Mouse (Mus musculus): Measurements from ENCODE around the gene Nsf.
A peak's percentile ranks its signal among the peaks of the same experiment; 100 is the strongest.

Gene Nsf

DNA sequence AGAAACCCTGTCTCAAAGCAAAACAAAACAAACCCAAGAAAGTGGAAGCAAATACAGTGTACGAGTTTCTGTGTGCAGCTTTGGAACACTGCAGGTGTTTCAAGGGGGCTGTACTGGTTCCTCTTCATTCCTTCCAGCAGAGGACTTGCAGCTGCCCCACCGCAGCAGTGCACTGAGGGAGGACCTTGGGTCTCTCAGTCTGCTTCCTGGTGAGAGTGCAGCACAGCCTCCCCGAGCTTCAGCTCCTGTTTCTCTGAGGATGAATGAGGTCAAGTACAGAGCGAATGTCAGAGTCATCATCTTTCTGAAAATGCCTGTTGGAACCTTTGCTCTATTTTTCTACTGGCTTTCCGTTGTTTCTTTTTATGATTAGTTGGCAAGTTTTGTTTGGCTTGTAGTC is 12.5 kb downstream of the Nsf start:
- DNase-seq (ENCODE audit: low read depth): no peak

DNA sequence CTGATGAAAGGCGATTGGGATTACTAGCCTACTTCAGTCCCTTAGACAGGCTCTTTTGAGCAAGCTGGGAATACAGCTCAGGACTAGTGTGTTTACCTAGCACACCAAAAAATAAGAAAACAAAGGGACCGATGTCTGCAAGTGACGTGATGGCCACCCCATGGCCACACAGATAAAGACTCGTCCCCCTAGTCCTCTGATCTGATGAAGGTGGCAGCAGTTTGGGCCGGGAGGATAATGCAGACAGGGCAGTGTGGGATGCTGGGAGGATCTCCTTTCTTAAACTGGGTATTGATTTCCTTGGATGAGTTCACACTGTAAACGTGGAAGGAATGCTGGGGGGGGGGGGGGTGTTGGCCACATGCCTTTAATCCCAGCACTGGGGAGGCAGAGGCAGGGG is 13.0 kb downstream of the Nsf start:
- DNase-seq (ENCODE audit: low read depth): no peak

DNA sequence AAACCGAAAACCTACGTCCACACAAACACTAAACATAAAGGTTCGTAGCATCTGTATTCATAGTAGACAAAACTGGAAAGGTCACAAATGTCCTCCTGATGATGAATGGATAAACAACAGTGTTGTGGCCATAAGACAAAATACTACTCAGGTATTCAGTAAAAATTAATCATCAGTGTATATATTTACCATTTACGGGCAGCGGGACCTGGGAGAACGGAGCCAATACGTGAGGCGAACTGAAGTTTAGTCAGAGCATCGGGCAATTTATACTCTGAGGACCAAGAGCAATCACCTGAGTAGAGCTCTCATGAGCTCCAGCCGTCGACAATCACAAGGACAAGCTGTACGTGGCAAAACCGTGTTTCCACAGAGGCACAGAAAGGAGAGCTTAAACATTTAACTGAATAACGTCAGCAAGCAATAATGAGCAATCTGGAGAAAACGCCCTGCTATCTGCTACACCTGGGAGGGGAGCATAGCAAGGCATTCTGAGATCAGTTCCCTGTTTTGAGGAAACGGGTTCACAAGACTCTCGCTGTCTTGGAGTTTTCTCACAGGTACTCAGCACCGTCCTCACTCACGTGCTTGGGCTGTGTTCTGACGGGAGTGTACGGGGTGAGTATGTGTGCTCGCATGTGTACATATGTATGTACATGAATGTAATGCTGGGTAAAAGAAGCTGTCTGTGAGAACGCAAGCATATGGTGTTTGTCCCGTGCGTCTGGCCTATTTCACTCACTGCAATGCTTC is 15.7 kb downstream of the Nsf start:
- no peak for DNase-seq (ENCODE audit: low read depth)

DNA sequence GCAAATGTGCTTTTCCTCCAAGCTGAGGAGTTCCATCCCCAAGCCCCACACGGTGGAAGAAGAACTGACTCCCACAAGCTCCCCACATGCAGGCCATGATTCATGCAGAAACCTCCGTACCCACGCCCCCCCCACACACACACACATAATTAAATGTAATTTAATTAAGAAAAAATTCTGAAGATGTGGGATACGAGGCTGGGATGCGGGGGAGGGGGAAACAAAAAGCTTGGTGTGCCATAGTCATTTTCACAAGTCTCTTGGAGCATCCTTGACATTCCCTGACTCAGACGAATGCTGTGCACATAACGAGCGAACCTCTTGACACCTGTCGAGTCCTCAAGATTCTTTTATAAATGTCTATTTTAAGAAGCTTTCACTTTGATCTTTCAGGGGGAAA is 16.4 kb downstream of the Nsf start:
- DNase-seq (ENCODE audit: low read depth): no peak

DNA sequence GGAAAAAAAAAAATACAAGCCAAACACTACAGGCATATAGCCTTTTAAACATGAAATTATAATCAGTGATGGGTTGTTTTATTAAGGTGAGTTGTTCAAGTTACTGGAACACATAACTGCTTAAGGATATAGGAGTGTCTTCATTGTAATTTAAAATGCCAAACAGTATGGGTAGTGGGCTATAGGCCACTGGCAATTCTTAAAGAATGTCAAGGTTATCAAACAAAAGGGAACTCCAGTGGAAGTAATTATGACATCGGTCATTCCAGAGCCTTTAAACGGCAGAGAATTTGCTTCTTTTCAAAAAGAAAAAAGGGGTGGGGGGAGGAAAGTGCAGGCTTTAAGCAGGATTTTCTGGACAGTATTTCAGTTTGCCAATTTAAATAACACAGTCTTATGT is 18.1 kb downstream of the Nsf start:
- DNase-seq (ENCODE audit: low read depth): no peak

DNA sequence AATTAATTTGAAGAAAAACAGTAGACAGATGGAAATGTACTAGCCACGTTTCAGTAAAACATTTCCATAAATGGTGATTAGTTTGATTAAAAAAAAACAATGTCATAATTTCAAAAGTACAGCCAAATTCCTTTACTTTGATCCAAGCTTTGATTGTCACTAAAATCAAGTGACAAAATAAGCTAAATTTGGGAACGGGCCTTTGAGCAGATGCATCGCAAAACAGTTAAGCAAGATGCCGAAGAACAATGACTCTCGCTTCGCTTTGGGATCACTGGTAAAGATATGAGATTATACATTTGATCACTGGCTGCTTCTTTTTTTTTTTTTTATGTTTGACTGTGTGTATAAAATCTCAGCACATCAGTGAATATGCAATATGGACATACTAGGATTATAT is 20.0 kb downstream of the Nsf start:
- no peak for DNase-seq (ENCODE audit: low read depth)

DNA sequence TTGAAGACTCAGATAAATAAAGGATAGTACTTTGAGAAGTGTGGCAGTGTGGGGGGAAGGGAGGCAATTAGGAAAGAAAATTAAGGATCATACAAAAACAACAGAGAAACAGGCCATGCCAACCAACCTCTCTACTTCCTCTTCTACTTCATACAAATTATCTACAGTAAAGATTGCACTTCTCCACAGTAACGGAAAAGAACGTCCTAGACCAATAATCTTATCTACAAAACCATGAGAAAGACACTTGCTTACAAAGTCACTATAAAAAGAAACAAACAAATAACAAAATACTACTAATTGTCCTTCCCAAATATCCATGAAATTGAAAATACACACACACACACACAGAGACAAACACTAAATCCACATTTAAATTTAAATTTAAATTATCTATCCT is 29.9 kb downstream of the Nsf start:
- DNase-seq (ENCODE audit: low read depth): no peak

DNA sequence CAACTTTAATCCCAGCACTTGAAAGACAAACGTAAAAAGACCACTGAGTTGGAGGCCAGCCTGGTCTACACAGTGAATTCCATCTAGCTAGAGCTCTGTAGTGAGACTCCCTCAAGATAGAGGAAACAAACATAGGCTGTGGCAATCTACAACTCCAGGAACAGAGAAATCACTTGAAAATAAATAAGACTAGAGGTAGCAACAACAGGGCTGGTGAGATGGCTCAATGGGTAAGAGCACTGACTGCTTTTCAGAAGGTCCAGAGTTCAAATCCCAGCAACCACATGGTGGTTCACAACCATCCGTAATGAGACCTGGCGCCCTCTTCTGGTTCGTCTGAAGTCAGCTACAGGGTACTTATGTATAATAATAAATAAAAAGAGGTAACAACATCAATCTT is 30.6 kb downstream of the Nsf start:
- DNase-seq (ENCODE audit: low read depth): no peak

DNA sequence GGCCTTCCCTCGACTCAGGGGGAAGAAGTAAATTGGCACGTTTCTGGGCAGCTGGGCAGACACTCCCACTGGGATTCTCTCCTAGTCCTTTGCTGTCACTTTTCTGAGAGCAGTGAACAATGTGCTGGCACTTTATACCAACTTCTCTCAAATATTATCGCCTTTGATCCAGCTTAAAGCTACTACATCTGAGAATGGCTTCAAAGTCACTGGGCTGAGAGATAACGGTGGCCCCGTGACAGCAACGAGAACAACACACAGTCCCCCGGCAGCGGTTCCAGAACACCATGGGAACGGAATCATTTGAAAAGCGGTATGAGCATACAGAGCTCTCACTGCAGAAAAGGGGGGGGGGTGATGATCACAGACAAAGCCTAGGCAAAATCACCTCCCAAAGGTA is 31.0 kb downstream of the Nsf start:
- no peak for DNase-seq (ENCODE audit: low read depth)

DNA sequence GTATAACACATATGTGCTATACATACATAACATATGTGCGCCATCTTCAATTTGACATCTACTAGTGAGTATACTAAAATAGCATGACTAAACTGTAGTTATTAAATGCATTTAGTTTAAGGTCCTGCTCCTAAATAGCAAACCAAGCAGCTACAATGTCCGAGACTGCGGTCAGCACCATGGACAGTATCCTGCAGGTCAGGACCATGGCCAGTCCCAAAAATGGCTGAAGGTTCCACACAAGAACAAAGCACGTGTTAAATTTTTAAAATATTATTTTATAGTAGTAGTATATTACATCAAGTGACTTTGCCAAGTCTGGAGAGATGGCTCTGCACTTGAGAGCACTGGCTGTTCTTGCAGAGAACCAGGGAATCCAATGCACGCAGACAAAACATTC is 33.2 kb downstream of the Nsf start:
- DNase-seq (ENCODE audit: low read depth): peak; percentile 56

DNA sequence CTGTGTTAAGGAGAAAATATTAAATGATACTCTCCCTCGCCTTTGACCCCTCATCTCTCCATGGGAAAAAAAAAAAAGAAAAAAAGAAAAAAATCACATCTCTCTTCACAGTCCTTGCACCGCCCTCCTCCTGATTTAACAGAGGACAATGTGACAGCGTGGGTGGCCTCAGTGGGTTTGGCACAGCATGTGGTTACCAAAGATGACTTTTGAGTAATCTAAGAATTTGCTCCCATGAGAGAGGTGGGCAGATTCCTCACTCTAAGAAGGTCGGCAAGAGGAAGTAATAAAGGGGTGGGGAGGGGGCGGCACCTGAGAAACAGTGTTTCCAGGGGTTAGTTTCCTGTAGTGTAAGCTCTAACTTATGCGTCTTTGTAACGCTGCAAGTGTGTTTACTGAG is 37.0 kb downstream of the Nsf start:
- DNase-seq (ENCODE audit: low read depth): no peak

DNA sequence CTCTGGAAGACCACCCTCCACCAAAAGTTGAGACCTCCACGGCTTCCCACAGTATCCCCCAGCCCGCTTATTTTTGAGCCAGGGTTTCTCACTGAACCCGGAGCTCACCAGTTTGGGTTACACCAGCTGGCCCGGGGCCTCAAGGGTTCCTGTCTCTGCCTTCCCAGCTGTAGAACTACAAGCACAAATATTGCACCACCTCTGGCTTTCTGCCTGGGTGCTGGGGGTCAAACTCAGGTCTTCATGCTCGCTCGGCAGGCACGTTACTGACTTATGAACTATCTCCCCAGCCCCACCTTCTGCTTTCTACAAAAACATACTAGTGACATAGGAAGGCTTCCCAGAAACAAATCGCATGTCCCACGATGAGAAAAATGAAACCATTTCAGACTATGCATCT is 38.2 kb downstream of the Nsf start:
- DNase-seq (ENCODE audit: low read depth): no peak

DNA sequence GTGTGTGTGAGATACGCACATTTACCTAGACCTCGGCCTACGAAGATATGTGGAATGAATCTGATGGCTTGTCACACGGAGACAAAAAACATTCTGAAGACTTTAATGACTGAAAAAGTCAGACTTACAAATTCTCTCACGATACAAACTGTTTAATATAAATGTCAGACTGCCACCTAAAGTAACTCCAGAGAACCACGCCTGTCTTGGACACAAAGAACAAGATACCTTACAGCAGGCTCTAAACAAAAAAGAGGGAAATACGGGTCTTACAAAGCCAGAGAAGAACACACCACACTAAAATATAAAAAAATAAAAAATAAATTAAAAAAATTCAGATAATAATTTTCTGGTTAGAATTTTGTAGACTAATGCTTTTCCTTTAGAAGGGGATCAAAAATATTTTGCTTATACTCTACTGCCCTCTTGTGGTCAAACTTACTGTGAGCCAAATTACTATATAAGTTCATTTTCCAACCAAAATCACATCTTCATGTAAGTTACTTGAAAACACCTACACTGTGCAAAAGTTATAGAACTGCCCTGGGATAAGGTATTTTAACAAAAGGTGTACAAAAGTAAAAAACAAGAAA is 42.8 kb downstream of the Nsf start:
- peak; percentile 74 for DNase-seq (ENCODE audit: low read depth)

DNA sequence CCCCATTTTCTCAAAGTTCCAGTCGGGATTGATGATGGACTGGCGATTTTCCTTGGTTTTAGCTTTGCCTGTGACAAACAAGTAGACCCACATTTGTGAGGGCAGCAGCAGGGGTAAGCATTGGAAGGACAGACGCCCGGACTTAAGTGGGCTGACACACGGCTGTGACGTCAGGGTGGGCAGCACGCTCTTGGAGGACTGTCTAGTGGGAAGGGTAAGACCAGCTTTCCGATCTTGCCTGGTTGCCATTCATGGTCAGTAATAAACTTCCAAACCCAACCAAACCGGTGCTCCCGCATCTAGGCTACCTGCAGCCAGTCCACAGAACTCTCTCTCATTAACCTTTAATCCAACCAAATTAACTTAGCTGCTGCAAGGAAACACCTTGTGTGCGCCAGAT is 43.3 kb downstream of the Nsf start:
- DNase-seq (ENCODE audit: low read depth): no peak

DNA sequence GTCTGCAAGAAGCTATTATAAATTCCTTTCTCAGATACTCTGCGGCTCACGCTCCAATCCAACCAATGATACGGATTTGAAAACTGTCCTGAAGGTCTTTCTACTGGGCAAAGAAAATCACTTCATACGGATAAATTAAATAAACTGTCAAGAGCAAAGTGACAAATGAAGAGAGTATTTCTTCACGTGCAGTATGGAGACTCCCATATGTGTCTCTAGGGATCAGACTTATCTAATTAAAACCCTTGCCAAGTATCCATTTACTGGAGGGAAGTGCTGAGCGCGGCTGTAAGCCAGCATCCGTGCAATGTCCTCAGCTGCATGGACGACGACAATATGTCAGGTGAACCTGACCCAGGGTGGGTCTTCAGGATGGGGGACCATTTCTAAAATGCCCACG is 44.0 kb downstream of the Nsf start:
- no peak for DNase-seq (ENCODE audit: low read depth)

DNA sequence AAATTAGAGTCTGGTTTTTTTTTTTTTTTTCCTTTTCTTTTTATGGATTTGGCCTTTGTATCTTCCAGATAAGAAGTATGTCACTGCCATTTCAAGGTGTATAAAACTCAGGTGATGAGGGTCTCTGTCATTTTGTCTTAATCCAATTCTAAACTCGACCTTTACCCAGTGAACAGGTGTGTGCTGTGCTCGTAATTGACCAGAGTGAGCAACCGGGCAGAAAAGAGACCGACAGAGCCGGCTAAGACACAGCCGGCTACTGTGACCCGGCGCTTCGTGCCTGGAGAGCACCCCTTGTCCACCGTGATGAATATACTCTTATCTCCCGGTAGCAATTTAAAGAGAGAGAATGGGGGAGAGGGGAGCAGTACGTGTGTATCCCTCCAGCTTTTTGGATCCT is 44.5 kb downstream of the Nsf start:
- DNase-seq (ENCODE audit: low read depth): no peak

DNA sequence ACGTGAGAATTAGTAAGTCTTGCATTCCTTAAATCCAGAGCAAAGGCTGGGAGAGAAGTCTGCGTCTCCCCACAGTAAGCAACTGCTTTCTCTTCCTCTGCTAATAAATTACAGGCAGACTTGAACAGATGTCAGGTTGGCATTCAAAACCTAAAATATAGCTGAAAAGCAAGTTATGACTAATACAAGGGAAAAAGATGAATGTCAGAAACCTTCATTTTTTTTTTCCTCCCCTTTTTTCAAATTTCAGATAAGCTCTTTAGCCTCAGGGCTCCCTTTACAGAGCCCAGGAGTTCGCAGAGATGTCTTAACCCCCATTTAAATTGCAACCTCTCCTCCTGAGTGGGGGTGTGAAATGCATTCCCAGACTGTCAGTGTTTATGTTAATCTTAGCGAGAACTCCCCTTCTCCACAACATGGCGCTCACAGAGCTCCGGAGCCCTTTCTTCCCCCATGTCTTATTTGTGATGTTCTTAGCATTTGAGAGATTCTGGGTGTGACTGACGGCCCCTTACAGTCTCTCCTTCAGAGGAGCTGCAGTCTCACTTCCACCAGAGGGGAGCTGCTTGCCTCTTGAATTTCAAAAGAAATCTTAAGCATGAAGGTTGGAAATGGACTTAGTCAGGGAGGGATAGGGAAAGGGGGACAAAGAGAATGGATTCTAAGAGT is 47.7 kb downstream of the Nsf start:
- no peak for DNase-seq (ENCODE audit: low read depth)

DNA sequence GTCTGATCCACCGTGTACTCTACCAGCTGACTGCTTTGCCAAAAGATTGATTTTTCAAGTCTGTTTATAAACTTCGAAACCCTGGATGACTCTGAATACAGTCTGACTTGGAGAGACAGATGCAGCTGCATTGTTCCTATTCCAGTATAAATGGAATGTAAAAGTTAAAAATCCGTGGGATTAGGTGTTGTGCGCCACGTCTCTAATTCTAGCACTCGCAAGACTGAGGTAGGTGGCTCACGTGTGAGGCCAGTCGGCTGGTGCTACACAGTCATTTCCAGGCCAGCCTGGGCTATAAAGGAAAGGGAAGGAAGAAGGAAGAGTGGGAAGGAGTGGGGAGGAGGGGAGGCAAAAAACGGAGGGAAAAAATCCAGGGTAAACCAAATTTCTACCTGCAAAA is 48.4 kb downstream of the Nsf start:
- no peak for DNase-seq (ENCODE audit: low read depth)

DNA sequence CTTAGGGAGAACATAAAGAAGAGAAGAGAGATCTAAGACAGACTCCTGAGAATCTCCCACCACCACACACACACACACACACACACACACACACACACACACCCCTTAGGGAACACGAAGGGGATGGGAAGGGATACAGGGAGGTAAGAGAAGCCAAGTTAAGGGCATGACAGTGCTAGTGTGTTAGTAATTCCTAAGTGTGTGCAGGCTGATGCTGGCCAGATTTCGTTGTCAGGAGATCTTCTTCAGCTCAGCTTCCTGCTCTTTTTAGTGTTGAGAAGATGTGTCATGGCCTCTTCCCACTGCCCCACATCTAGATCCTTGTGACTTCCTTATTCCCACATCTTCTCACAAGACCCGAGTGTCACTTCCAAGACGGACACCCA is 52.3 kb downstream of the Nsf start:
- no peak for DNase-seq (ENCODE audit: low read depth)

DNA sequence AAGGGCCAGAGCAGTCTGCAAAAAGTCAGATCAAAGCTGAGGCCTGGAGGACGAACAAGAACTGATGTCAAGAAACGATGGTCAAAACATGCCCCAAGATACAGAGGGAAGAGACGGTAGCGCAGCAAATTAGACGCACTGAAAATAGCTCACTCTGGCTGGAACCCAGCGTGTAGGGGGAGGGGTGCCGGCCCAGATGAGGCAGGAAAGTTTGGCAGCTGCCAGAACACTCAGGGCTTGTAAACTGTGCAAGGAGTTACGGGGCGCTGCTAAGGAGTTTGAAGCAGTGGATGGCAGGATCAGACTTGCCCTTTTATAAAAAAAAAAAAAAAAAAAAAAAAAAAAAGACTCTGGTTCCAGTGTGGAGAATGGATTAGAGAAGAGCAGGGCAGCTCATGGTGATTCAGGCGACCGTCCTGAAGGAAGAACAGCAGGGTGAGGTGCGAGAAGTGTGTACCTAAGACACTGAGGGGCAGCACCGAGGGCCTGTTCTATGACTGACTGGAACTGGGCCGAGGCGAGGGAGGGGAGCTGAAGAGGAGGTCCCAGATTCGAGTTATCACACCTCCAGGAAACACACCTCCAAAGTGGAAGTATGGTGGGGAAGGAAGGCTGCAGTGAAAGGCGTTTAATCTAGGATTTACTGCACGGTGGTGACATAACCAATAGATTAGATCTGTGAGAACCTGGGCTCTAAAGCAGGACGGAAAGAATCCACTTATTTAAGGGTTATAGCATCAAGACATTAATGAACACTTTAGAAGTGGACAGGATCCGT is 52.9 kb downstream of the Nsf start:
- DNase-seq (ENCODE audit: low read depth): no peak

DNA sequence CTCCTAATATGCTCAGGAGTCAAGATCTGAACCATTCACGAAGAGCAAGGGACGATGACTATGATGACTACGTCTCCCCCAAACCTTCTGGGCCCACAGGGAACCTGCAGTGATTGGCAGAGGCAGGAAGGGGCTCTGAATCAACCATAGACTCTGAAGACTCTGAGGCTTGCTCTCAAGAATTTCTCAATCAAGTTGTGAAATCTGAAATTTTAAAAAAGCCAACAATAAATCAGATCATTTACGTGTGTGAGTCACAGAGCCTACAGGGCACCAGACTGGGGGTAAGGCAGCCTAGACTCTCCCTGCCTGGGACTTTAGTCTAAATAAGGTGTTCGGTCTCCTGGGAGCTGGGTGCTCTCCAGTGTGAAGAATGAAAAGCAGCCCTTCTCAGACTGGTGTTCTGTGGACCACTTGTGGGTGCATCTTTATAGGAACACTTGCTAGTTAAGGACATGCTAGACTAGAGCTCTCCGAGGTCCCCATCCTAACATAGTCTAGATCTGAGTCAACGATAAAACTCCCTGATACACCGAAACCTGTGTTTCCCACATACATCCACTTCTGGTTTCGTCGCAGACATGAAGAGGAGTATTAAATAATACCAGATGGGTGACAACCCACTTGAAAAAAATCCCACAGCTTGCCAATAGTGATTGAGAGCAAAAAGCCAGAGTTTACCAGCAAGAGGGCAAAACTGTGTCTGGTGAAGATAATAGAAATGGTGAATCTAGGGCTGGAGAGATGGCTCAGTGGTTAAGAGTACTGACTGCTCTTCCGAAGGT is 56.7 kb downstream of the Nsf start:
- peak; percentile 69 for DNase-seq (ENCODE audit: low read depth)

DNA sequence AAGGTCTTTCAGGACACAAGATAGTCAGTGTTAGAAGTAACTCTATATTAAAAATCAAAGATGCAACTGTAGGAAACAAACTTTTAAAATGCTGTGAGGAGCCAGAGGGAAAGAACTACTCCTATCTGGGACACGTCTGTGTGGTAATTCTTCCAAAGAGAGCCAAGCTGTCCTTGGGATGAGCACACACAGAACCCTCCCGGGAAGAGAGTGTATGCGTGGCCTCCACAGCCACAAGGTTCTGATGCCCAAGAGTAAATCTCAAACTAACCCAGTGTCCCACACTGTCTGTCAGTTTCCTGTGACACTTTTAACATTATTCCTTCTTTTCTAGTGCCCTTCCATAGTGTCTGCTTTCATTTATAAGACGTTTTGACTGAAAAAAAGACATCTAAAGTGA is 57.8 kb downstream of the Nsf start:
- DNase-seq (ENCODE audit: low read depth): no peak

All from 416B (cell line).